Mouse (Mus musculus): ENCODE results near the gene Gm10639. TPM values are rescaled to one million over a fixed set of nuclear protein-coding genes. Genes with fewer than 3 reads are reported as not detected.
"Not testable (repeated sequence)": the region's sequence is repeated elsewhere in the genome, so short reads cannot be mapped to it uniquely, and the experiment has no call there.

Gm10639 gene
- total RNA-seq, 1 experiment = not detected

- TF ChIP-seq HCFC1 (IDR thresholded peaks at IDR 0.05; ENCODE audit: borderline replicate concordance, insufficient read depth, low read length) (no peak), ZNF384 (IDR thresholded peaks at IDR 0.05; ENCODE audit: low read depth, low read length) (no peak), CHD2 (IDR thresholded peaks at IDR 0.05; ENCODE audit: low read depth, low read length) (no peak), MAFK (IDR thresholded peaks at IDR 0.05; ENCODE audit: insufficient read depth, low read depth, low read length) (no peak), ZC3H11A (IDR thresholded peaks at IDR 0.05; ENCODE audit: borderline replicate concordance, low read depth, low read length) (no peak)
- H3K27ac ChIP-seq (ENCODE audit: insufficient read depth, low read depth, low read length, poor library complexity, severe bottlenecking) = no peak within 1 kb of the TSS
- in situ Hi-C loops (cut with MboI; ENCODE audit: low sequenced_read_pairs in 2 of 2, unreplicated experiment in 2 of 2) = no loop called here
- DNase-seq (ENCODE audit: low read depth, low spot score) = no peak
- H3K4me3 ChIP-seq (ENCODE audit: insufficient read depth in 1 of 2, low read depth in 1 of 2, low read length in 2 of 2, poor library complexity in 1 of 2, severe bottlenecking in 1 of 2) = no peak within 1 kb of the TSS
- H3K4me1 ChIP-seq (ENCODE audit: control insufficient read depth in 2 of 2, insufficient read depth in 2 of 2, low read length in 2 of 2, poor library complexity in 1 of 2) = no peaks in the 10 kb centered on the region
- H3K9me3 ChIP-seq (ENCODE audit: control insufficient read depth, insufficient read depth, low read depth, low read length) = no peaks in the 10 kb centered on the region
- no peak within 1 kb of the TSS for H3K9ac ChIP-seq (ENCODE audit: insufficient read depth, low read depth, low read length, poor library complexity, severe bottlenecking)
- no peaks in the 10 kb centered on the region for H3K36me3 ChIP-seq (ENCODE audit: control insufficient read depth, insufficient read depth, low read length, poor library complexity, severe bottlenecking)
These were observed 25.0 kb downstream of the Gm10639 start, which contains the start of gene Omt2a for GRCm38 (mm10) chr9:78314696-78315095. Gene Omt2a (minus strand): TSS chr9:78314796.

DNA sequence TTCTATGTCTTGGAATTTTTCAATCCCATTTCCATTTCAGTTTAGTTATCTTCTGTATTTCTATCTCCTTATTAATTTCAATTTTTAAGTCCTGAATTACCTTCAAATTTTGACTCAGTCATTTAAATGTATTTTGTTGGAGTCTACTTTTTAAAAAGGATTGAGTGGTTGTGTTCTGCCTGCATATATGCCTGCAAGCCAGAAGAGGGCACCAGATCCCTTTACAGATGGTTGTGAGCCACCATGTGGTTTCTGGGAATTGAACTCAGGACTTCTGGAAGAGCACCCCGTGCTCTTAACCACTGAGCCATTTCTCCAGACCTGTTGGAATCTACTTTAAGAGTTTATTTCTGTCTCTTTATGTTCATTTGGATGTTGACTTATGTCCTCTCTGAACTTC, 29.8 kb downstream of the Gm10639 start:
- in situ Hi-C loops (cut with MboI; ENCODE audit: low sequenced_read_pairs in 2 of 2, unreplicated experiment in 2 of 2) = no loop called here
- H3K4me3 ChIP-seq (ENCODE audit: insufficient read depth in 1 of 2, low read depth in 1 of 2, low read length in 2 of 2, poor library complexity in 1 of 2, severe bottlenecking in 1 of 2) = no peak overlapping the region
- DNase-seq (ENCODE audit: low read depth, low spot score) = peak; percentile 29

GRCm38 (mm10) chr9:78327289-78327688, 37.6 kb downstream of the Gm10639 start, which contains the start of gene Omt2b:
Gene Omt2b (plus strand): TSS chr9:78327589.
- H3K4me1 ChIP-seq (ENCODE audit: control insufficient read depth in 2 of 2, insufficient read depth in 2 of 2, low read length in 2 of 2, poor library complexity in 1 of 2); H3K27ac ChIP-seq (ENCODE audit: insufficient read depth, low read depth, low read length, poor library complexity, severe bottlenecking); H3K36me3 ChIP-seq (ENCODE audit: control insufficient read depth, insufficient read depth, low read length, poor library complexity, severe bottlenecking); in situ Hi-C loops (cut with MboI; ENCODE audit: low sequenced_read_pairs in 2 of 2, unreplicated experiment in 2 of 2); H3K9me3 ChIP-seq (ENCODE audit: control insufficient read depth, insufficient read depth, low read depth, low read length); H3K4me3 ChIP-seq (ENCODE audit: insufficient read depth in 1 of 2, low read depth in 1 of 2, low read length in 2 of 2, poor library complexity in 1 of 2, severe bottlenecking in 1 of 2); DNase-seq (ENCODE audit: low read depth, low spot score); H3K9ac ChIP-seq (ENCODE audit: insufficient read depth, low read depth, low read length, poor library complexity, severe bottlenecking): not testable (repeated sequence)

More for the DNA sequence above, 29.8 kb downstream of the Gm10639 start:
- no peaks in the 10 kb centered on the region for H3K36me3 ChIP-seq (ENCODE audit: control insufficient read depth, insufficient read depth, low read length, poor library complexity, severe bottlenecking)
- no peak overlapping the region for H3K27ac ChIP-seq (ENCODE audit: insufficient read depth, low read depth, low read length, poor library complexity, severe bottlenecking)
- TF ChIP-seq ZNF384 (IDR thresholded peaks at IDR 0.05; ENCODE audit: low read depth, low read length) = no peak
- TF ChIP-seq ZC3H11A (IDR thresholded peaks at IDR 0.05; ENCODE audit: borderline replicate concordance, low read depth, low read length) = peak; percentile 69
- no peak for TF ChIP-seq HCFC1 (IDR thresholded peaks at IDR 0.05; ENCODE audit: borderline replicate concordance, insufficient read depth, low read length)
- H3K9me3 ChIP-seq (ENCODE audit: control insufficient read depth, insufficient read depth, low read depth, low read length) = no peaks in the 10 kb centered on the region
- no peaks in the 10 kb centered on the region for H3K4me1 ChIP-seq (ENCODE audit: control insufficient read depth in 2 of 2, insufficient read depth in 2 of 2, low read length in 2 of 2, poor library complexity in 1 of 2)
- no peak overlapping the region for H3K9ac ChIP-seq (ENCODE audit: insufficient read depth, low read depth, low read length, poor library complexity, severe bottlenecking)

GRCm38 (mm10) chr9:78337050-78337449, 47.3 kb downstream of the Gm10639 start:
- H3K4me3 ChIP-seq (ENCODE audit: insufficient read depth in 1 of 2, low read depth in 1 of 2, low read length in 2 of 2, poor library complexity in 1 of 2, severe bottlenecking in 1 of 2); H3K4me1 ChIP-seq (ENCODE audit: control insufficient read depth in 2 of 2, insufficient read depth in 2 of 2, low read length in 2 of 2, poor library complexity in 1 of 2); H3K27ac ChIP-seq (ENCODE audit: insufficient read depth, low read depth, low read length, poor library complexity, severe bottlenecking); H3K36me3 ChIP-seq (ENCODE audit: control insufficient read depth, insufficient read depth, low read length, poor library complexity, severe bottlenecking); in situ Hi-C loops (cut with MboI; ENCODE audit: low sequenced_read_pairs in 2 of 2, unreplicated experiment in 2 of 2); DNase-seq (ENCODE audit: low read depth, low spot score); H3K9me3 ChIP-seq (ENCODE audit: control insufficient read depth, insufficient read depth, low read depth, low read length); H3K9ac ChIP-seq (ENCODE audit: insufficient read depth, low read depth, low read length, poor library complexity, severe bottlenecking): not testable (repeated sequence)

GRCm38 (mm10) chr9:78340324-78340723, 50.6 kb downstream of the Gm10639 start:
- H3K4me3 ChIP-seq (ENCODE audit: insufficient read depth in 1 of 2, low read depth in 1 of 2, low read length in 2 of 2, poor library complexity in 1 of 2, severe bottlenecking in 1 of 2); H3K9me3 ChIP-seq (ENCODE audit: control insufficient read depth, insufficient read depth, low read depth, low read length); H3K27ac ChIP-seq (ENCODE audit: insufficient read depth, low read depth, low read length, poor library complexity, severe bottlenecking); H3K36me3 ChIP-seq (ENCODE audit: control insufficient read depth, insufficient read depth, low read length, poor library complexity, severe bottlenecking); H3K4me1 ChIP-seq (ENCODE audit: control insufficient read depth in 2 of 2, insufficient read depth in 2 of 2, low read length in 2 of 2, poor library complexity in 1 of 2); H3K9ac ChIP-seq (ENCODE audit: insufficient read depth, low read depth, low read length, poor library complexity, severe bottlenecking); in situ Hi-C loops (cut with MboI; ENCODE audit: low sequenced_read_pairs in 2 of 2, unreplicated experiment in 2 of 2): not testable (repeated sequence)
- peak; percentile 28; the same call in 1 of the 2 replicates for TF ChIP-seq ZC3H11A (IDR thresholded peaks at IDR 0.05; ENCODE audit: borderline replicate concordance, low read depth, low read length)
- DNase-seq (ENCODE audit: low read depth, low spot score) = peak; percentile 56

DNA sequence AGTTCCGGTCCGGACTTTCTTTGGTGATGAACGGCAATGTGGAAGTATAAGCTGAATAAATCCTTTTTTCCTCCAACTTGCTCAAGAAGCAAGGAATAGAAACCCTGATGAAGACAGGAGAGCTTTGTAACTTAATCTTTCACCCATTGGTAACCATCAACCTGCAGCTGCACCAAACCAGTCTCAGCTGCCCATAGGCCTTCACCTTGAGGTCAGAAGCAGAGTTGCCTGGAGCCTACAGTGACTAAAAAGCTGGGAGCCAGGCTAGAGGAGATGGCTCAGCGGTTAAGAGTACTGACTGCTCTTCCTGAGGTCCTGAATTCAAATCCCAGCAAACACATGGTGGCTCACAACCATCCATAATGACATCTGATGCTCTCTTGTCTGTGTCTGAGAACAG, 52.8 kb downstream of the Gm10639 start:
- in situ Hi-C loops (cut with MboI; ENCODE audit: low sequenced_read_pairs in 2 of 2, unreplicated experiment in 2 of 2); H3K27ac ChIP-seq (ENCODE audit: insufficient read depth, low read depth, low read length, poor library complexity, severe bottlenecking); H3K4me1 ChIP-seq (ENCODE audit: control insufficient read depth in 2 of 2, insufficient read depth in 2 of 2, low read length in 2 of 2, poor library complexity in 1 of 2); H3K9me3 ChIP-seq (ENCODE audit: control insufficient read depth, insufficient read depth, low read depth, low read length); H3K4me3 ChIP-seq (ENCODE audit: insufficient read depth in 1 of 2, low read depth in 1 of 2, low read length in 2 of 2, poor library complexity in 1 of 2, severe bottlenecking in 1 of 2); DNase-seq (ENCODE audit: low read depth, low spot score); H3K36me3 ChIP-seq (ENCODE audit: control insufficient read depth, insufficient read depth, low read length, poor library complexity, severe bottlenecking); H3K9ac ChIP-seq (ENCODE audit: insufficient read depth, low read depth, low read length, poor library complexity, severe bottlenecking): not testable (repeated sequence)

GRCm38 (mm10) chr9:78343055-78343454, 53.3 kb downstream of the Gm10639 start:
- H3K36me3 ChIP-seq (ENCODE audit: control insufficient read depth, insufficient read depth, low read length, poor library complexity, severe bottlenecking); H3K9me3 ChIP-seq (ENCODE audit: control insufficient read depth, insufficient read depth, low read depth, low read length); H3K27ac ChIP-seq (ENCODE audit: insufficient read depth, low read depth, low read length, poor library complexity, severe bottlenecking); H3K4me1 ChIP-seq (ENCODE audit: control insufficient read depth in 2 of 2, insufficient read depth in 2 of 2, low read length in 2 of 2, poor library complexity in 1 of 2); H3K4me3 ChIP-seq (ENCODE audit: insufficient read depth in 1 of 2, low read depth in 1 of 2, low read length in 2 of 2, poor library complexity in 1 of 2, severe bottlenecking in 1 of 2); H3K9ac ChIP-seq (ENCODE audit: insufficient read depth, low read depth, low read length, poor library complexity, severe bottlenecking); DNase-seq (ENCODE audit: low read depth, low spot score); in situ Hi-C loops (cut with MboI; ENCODE audit: low sequenced_read_pairs in 2 of 2, unreplicated experiment in 2 of 2): not testable (repeated sequence)

Data from ES-E14 (cell line).